Mouse (Mus musculus) E14TG2a.4 (cell line): ENCODE data around the gene Pon1.

ENCODE experiments used
- CTCF ChIP-seq: conservative IDR thresholded peaks from 2 replicates; pipeline ENCODE4 v1.5.1; 2014; ENCODE audit warnings: low read length
- NANOG ChIP-seq: IDR thresholded peaks from 2 replicates; pipeline ENCODE4 v1.6.1; 2014; ENCODE audit warnings: borderline replicate concordance, low read length, mixed read lengths
- POU5F1 ChIP-seq: IDR thresholded peaks from 2 replicates; pipeline ENCODE4 v1.6.1; 2014; ENCODE audit warnings: low read length, borderline replicate concordance

DNA sequence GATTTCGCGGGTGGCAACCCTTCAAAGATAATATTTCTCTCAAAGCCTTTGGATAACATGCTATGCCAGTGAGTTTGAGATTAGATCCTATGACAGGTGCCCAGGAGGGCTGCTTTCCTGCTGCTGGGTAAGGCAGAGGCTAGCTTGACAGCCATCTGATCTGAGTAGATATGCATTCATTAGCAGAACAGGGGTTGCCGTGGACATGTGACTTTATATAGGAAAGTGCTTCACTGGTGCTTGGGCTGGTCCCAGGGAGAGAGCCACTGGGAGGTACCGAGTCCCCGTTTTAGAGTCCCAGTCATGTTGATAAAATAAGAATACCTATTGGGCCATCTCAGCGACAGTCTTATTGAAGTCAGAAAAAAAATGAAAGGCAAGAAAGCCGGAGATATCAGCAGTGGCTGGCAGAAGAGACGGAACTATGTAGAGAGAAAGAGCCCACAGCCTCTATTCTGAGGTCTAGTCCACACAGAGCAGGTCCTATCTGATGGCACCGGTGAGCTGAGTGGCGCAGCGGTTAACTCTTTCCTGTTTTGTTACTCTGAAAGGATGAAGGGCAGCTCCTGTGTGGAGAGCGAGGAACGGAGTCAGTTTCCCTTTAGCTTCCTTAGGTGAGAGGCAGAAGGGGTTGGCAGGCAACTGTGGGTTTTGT is 46.1 kb downstream of the Pon1 start:
- no peak for TF ChIP-seq CTCF
- no peak for TF ChIP-seq NANOG
- no peak for TF ChIP-seq POU5F1
